Comparison of ENCODE assay signal across 17 mouse cellular contexts in the genomic region with DNA sequence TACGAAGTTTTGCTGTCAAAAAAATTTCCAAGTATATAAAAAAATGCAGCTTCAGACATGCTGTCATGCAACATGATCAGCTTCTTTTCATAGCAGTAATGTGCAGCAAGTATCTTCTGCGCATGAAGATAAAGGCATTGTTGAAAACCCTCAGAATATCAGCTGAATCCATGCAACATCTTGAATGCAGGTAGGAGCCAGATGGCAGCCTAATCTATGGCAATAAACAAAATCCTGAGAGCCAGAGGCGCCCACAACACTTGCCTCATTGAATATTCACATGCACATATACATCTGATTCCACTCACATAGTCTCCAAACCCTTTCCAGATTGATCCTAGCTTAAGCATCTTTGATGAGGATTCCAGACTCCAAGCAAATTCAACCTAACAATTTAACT. TPM values are rescaled to one million over a fixed set of nuclear protein-coding genes. Genes with fewer than 3 reads are reported as not detected.
"Had no signal": no experiment of that assay in that cellular context is flagged by ENCODE, and none has a peak within 500 bp of the region (broad histone marks: within the 10 kb centered on the region; RNA-seq: fewer than 3 reads in every experiment).

No protein-coding gene starts in this region.

- ATAC-seq: hindbrain, postnatal 0 days; intestine, embryonic 16.5 days; liver, embryonic 12.5 days had no signal

- DNase-seq: gastrocnemius, adult 2 months; gastrocnemius, postnatal 14 days; gastrocnemius, postnatal 36 days; heart, adult 18-20 months; heart, postnatal 14 days; heart, postnatal 36 days; kidney, adult 11 months; kidney, adult 2 months; kidney, adult 9 months; kidney, postnatal 14 days; kidney, postnatal 36 days; left cerebral cortex, postnatal 4 days had no signal

RNA-seq across cellular contexts. Expression of a gene that starts 24.2 kb away (rescaled TPM):
- total RNA-seq: gastrocnemius, adult 2 months; gastrocnemius, postnatal 36 days; hematopoietic stem cell, adult 5-6 weeks; liver, adult 2 months had no signal
